Mouse (Mus musculus) megakaryocyte, embryonic 14.5 days (primary cell): ENCODE measurements at regions not wholly inside any gene's neighbourhood (a gene's known extent, or its start where the extent isn't known, plus 50 kb on each side); places are given as distances from the start of the nearest gene placed in this dataset.

Experiments used
- FLI1 ChIP-seq: IDR thresholded peaks from 2 replicates; pipeline ENCODE4 v1.6.1; 2012; ENCODE audit warnings: low read length, inconsistent platforms, mixed read lengths
- GATA1 ChIP-seq: IDR thresholded peaks from 3 replicates; pipeline ENCODE4 v1.6.1; 2012; ENCODE audit warnings: mixed read lengths, low read length, inconsistent platforms, borderline replicate concordance

GRCm38 (mm10) chr4:95435080-95435479 is 122.2 kb upstream of the Fggy start:
- TF ChIP-seq GATA1 (no peak), FLI1 (no peak)
